Mouse (Mus musculus) stomach, postnatal 0 days (tissue): Measurements from ENCODE around the gene Ntng2. TPM values are rescaled to one million over a fixed set of nuclear protein-coding genes. Genes with fewer than 3 reads are reported as not detected.

Source experiments
- ATAC-seq: fragments of 200-750 bp; cut with Nextera tagmentation; 2 replicates; pipeline ENCODE4 v1.8.0; 2017; ENCODE audit not compliant: low FRiP score, low TSS enrichment
- DNase-seq: peaks from one replicate; pipeline ENCODE4 v3.0.0-alpha.2; 2016; ENCODE audit warnings: low spot score
- H3K27ac ChIP-seq: fragments of 300-500 bp; sonication (generic); replicated peaks from 2 replicates; pipeline ENCODE4 v1.5.1; 2014; ENCODE audit warnings: mild to moderate bottlenecking, control low read depth
- H3K27me3 ChIP-seq: fragments of 300-500 bp; sonication (generic); 2 replicates; pipeline ENCODE4 v1.6.1; 2014; ENCODE audit warnings: low read length; ENCODE audit not compliant: control insufficient read depth, insufficient read depth
- H3K36me3 ChIP-seq: fragments of 300-500 bp; sonication (generic); 2 replicates; pipeline ENCODE4 v1.6.1; 2014; ENCODE audit warnings: low read length, mixed read lengths; ENCODE audit not compliant: control insufficient read depth, insufficient read depth
- H3K4me1 ChIP-seq: fragments of 300-500 bp; sonication (generic); replicated peaks from 2 replicates; pipeline ENCODE4 v1.6.1; 2014; ENCODE audit warnings: antibody characterized with exemption; ENCODE audit not compliant: control insufficient read depth, insufficient read depth
- H3K4me2 ChIP-seq: fragments of 300-500 bp; sonication (generic); replicated peaks from 2 replicates; pipeline ENCODE4 v1.6.1; 2014; ENCODE audit warnings: low read depth, mild to moderate bottlenecking, control low read depth, moderate library complexity
- H3K4me3 ChIP-seq: fragments of 300-500 bp; sonication (generic); 2 replicates; pipeline ENCODE4 v1.5.1; 2014; ENCODE audit warnings: low read depth, low read length, control low read depth
- H3K9ac ChIP-seq: fragments of 300-500 bp; sonication (generic); 2 replicates; pipeline ENCODE4 v1.6.1; 2014; ENCODE audit warnings: mild to moderate bottlenecking, low read length, control low read depth, mixed read lengths
- H3K9me3 ChIP-seq: fragments of 300-500 bp; sonication (generic); 2 replicates; pipeline ENCODE4 v1.6.1; 2016; ENCODE audit warnings: low read length; ENCODE audit not compliant: control insufficient read depth
- CTCF ChIP-seq: IDR thresholded peaks from 2 replicates; pipeline ENCODE4 v1.5.1; 2016; ENCODE audit warnings: antibody characterized with exemption, low read depth, mild to moderate bottlenecking, moderate library complexity
- EP300 ChIP-seq: optimal IDR thresholded peaks from 2 replicates; pipeline ENCODE3; 2016; ENCODE audit warnings: antibody characterized with exemption
- WGBS: fragments of 180-500 bp; shearing (Covaris S2); extraction: QIAGEN DNeasy Blood & Tissue Kit; methylation state at CpG from one replicate; pipeline ENCODE4 v1.1.7; 2014; 5-methylcytosine and 5-hydroxymethylcytosine counted together
- polyA plus RNA-seq: library from polyadenylated mRNA; unstranded; fragments of >200 nt; fragmentation: Nextera tagmentation; extraction: Ambion mirVana; gene quantifications from 2 replicates; pipeline ENCODE4 v1.2.1, GENCODE M21; 2015

Ntng2 gene
- polyA plus RNA-seq, 1 experiment from 2014 or later, result 0.16 TPM

DNA sequence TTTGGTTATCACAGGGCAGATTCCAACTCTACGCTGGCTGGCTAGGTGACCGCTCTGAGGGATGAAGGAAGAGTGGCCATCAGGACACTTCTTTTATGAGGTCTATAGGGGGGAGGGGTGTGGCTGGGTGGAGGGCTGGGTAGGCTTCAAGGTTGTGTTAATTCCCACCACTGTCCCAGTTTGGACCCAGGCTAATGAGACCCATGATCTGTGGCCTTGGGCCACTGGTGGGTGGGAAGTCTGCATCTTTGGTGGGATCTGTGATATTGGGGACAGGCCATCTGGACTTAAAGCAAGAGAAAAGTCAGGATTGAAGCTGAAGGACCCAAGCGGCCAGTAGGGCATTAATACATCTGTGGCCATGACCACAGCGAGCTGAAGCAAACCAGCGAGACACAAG, 34.0 kb downstream of the Ntng2 start:
- TF ChIP-seq CTCF (no peak), EP300 (no peak)
- WGBS, result 87% methylated on average over 5 of the region's 5 CpGs
- ATAC-seq, result no peak

DNA sequence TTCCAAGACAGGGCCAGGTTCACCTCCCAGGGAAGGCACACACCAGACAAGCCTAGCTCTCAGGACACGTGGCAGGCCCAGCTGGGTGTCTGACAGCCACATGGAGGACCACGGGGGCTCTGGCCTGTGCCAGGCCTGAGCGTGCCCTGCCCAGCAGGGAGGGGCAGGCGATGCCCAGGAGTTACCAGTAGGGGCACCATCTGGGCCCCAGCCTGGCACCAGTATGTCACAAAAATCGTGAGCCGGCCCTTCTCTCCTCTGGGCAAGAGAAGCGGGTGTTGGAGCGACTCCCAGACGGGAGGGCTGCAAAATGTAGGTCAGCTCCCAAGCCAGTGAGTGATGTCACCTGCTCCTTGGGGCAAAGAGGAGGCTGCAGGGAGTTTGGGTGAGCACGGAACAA, 34.9 kb downstream of the Ntng2 start:
- 54% methylated on average over 10 of the region's 10 CpGs for WGBS
- no peak overlapping the region for H3K4me2 ChIP-seq

More for the DNA sequence above, 34.0 kb downstream of the Ntng2 start:
- no peak for DNase-seq
- Histone ChIP-seq H3K4me2 (no peak overlapping the region), H3K27me3 (no peaks in the 10 kb centered on the region), H3K9ac (no peak overlapping the region), H3K9me3 (no peaks in the 10 kb centered on the region), H3K4me3 (no peak overlapping the region), H3K4me1 (no peaks in the 10 kb centered on the region), H3K36me3 (no peaks in the 10 kb centered on the region), H3K27ac (no peak overlapping the region)

DNA sequence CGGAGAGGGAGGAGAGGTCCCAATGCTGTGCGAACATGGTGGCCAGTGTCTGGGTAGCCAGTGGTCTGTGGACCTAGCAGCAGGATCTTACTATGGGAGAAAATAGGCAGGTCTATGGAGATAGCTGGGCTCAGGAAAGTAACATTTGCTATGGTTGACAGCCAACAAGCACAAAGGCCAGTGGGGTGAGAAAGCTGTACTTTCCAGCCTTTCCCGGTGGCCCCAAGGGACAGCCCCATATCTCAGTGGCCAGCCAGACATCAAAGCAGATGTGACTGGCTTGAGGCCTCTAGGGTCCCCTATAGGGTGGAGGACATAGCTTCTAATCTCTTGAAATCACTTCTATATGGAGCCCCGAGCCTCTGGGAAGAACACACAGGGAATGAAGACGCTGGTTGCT, 35.8 kb downstream of the Ntng2 start:
- ATAC-seq (no peak), DNase-seq (no peak)
- no peak overlapping the region for H3K9ac ChIP-seq
- no peaks in the 10 kb centered on the region for H3K36me3 ChIP-seq
- H3K4me3 ChIP-seq, result no peak overlapping the region
- no peaks in the 10 kb centered on the region for H3K4me1 ChIP-seq
- no peaks in the 10 kb centered on the region for H3K9me3 ChIP-seq
- H3K27me3 ChIP-seq, result no peaks in the 10 kb centered on the region
- no peak overlapping the region for H3K27ac ChIP-seq
- no peak for TF ChIP-seq EP300
- TF ChIP-seq CTCF, result no peak
- H3K4me2 ChIP-seq, result no peak overlapping the region
- 87% methylated on average over 5 of the region's 5 CpGs for whole genome bisulfite sequencing

More for the DNA sequence above, 34.9 kb downstream of the Ntng2 start:
- H3K27ac ChIP-seq, result no peak overlapping the region
- no peak overlapping the region for H3K4me3 ChIP-seq
- ATAC-seq (peak; percentile 56; the same call in 1 of the 2 replicates), DNase-seq (peak; percentile 23)
- H3K36me3 ChIP-seq, result no peaks in the 10 kb centered on the region
- H3K9ac ChIP-seq, result no peak overlapping the region
- no peak for TF ChIP-seq EP300
- TF ChIP-seq CTCF, result peak; percentile 45; the same call in 1 of the 2 replicates
- no peaks in the 10 kb centered on the region for H3K9me3 ChIP-seq
- no peaks in the 10 kb centered on the region for H3K27me3 ChIP-seq
- H3K4me1 ChIP-seq, result no peaks in the 10 kb centered on the region

DNA sequence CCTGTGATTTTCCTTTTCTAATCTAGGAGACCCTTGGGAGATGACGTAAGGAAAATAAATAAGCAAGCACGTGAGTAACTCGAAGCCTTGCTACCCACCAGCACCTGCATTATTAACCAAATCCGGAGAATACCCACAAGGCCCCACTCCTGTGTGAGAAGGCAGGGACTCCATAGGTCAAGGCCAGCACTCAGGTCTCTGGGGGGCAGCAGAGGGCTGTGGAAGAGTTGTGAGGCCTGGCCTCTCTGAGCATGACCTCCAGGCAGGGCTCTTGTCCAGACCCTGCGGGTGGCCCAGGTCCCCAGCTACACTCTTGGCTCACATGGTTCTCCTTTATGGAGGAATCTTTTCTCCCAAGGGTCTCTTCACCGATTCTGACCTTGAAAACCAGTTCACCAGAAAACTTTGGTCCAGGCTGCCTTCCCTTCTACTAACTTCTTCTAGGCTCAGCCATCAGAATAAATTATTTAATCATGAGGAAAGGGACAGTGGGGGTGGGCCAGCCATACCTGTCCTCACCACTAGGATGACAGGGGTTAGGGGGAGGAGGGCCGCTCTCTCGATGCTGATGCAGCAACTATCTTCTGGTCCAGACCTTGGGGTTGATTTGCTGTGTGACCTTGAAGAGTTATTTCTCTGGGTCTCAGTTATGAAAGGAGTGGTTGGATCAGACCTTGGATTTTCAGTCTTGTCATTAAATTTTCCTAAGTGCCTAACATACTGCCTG, 36.4 kb downstream of the Ntng2 start:
- ATAC-seq, result no peak
- H3K36me3 ChIP-seq, result no peaks in the 10 kb centered on the region
- H3K4me2 ChIP-seq, result no peak overlapping the region
- 51% methylated on average over 8 of the region's 8 CpGs for WGBS
- H3K4me1 ChIP-seq, result no peaks in the 10 kb centered on the region
- H3K27me3 ChIP-seq, result no peaks in the 10 kb centered on the region
- no peak overlapping the region for H3K9ac ChIP-seq
- no peak for DNase-seq
- no peak overlapping the region for H3K27ac ChIP-seq
- TF ChIP-seq EP300, result no peak
- TF ChIP-seq CTCF, result peak; percentile 64
- H3K4me3 ChIP-seq, result no peak overlapping the region
- H3K9me3 ChIP-seq, result no peaks in the 10 kb centered on the region

DNA sequence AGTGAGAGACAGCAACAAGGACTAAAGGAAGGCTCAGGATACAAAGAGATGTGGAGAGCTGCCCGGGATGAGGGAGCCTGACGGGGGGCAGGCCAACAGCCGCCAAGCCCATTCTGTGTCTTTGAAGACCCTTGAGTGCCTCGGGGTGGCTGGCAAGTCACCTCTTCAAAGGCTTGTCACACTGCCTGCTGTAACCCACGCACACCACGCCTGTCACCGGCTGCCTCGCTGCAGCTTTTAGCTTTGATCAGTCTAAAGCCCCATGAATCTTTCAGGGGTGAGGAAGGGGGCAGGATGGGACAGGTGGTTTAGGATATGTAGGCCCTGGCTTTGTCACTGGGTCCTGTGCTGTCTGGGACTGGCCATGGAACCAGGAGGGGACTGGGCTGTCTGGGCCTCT, 46.6 kb downstream of the Ntng2 start:
- H3K27me3 ChIP-seq, result no peaks in the 10 kb centered on the region
- H3K4me3 ChIP-seq, result no peak overlapping the region
- no peak overlapping the region for H3K9ac ChIP-seq
- H3K4me1 ChIP-seq, result no peaks in the 10 kb centered on the region
- no peaks in the 10 kb centered on the region for H3K9me3 ChIP-seq
- no peak for ATAC-seq
- no peaks in the 10 kb centered on the region for H3K36me3 ChIP-seq
- no peak for TF ChIP-seq EP300
- TF ChIP-seq CTCF, result no peak
- DNase-seq, result no peak
- WGBS, result 30% methylated on average over 8 of the region's 8 CpGs
- H3K27ac ChIP-seq, result no peak overlapping the region
- H3K4me2 ChIP-seq, result no peak overlapping the region

DNA sequence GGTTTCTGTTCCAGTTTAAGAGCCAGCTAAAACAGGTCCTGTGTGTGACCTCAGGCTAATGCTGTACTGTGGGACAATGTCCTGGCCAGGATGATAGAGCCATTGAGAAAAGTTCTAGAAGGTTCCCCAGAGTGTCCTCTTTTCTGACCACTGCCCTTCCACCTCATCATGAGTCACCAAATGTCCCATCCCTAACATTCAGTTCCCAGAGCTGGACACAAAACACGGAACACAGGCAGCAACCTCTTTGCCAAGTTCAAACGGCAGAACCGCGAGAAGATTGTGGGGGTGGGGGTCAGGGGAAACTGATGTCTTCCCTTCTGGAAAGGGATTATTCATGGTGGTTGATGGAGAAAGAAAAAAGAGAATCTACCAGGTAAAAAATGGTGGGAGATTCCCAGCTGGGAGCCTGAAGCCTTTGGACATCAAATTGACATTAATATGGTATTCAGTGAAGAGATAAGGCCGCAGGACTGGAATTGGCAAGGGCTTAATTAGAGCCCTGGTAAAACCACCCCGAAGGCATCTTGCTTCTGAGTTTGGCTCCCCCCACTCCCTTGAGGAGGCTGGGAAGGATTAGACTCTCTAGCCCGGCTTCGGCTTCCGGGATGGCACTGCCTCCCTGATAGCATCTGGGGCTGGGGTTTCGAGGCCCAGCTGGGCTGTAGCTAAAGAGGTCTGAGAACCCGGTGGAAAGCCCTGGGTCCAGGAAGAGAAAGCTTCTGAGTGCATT, 51.4 kb downstream of the Ntng2 start:
- no peak for DNase-seq
- no peak overlapping the region for H3K4me3 ChIP-seq
- WGBS, result 58% methylated on average over 11 of the region's 11 CpGs

More for the DNA sequence above, 51.4 kb downstream of the Ntng2 start:
- Histone ChIP-seq H3K9ac (no peak overlapping the region), H3K4me2 (no peak overlapping the region), H3K9me3 (no peaks in the 10 kb centered on the region), H3K4me1 (no peaks in the 10 kb centered on the region), H3K27ac (no peak overlapping the region), H3K27me3 (no peaks in the 10 kb centered on the region), H3K36me3 (no peaks in the 10 kb centered on the region)
- TF ChIP-seq EP300 (no peak), CTCF (no peak)
- ATAC-seq, result no peak
